Mouse (Mus musculus) bone marrow, adult 2 months (tissue): Measurements from ENCODE around the gene Slc10a1.

Source experiments
- CTCF ChIP-seq: fragments of 200-500 bp; IDR thresholded peaks from 2 replicates; pipeline ENCODE4 v1.5.1; 2011; ENCODE audit warnings: low read length, control low read depth; ENCODE audit not compliant: control insufficient read depth, insufficient read depth
- POLR2A ChIP-seq: fragments of 200-500 bp; IDR thresholded peaks from 2 replicates; pipeline ENCODE4 v1.6.1; 2011; ENCODE audit warnings: low read depth, mild to moderate bottlenecking, control low read depth, low read length, borderline replicate concordance; ENCODE audit not compliant: control insufficient read depth

DNA sequence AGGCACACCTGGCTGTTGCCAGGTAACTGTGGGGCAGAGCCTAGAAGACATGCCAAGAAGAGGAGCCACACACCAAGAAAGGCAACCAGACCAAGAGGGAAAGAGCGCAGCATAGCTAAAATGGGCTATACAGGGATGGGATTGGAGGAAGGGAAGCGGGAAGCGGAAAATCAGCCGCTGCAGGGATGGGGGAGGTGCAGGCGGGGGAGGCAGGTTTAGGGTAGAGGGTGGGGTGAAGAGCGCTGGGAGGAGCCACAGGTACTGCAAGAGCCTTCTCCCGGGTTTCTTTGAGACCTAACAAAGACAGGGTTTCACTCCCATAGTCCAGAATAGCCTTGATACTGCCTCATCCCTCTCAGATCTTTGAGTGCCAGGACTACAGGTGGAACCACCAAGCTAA is 45.6 kb downstream of the Slc10a1 start:
- TF ChIP-seq CTCF: no peak
- TF ChIP-seq POLR2A: no peak
